Mouse (Mus musculus): ENCODE data around the gene B430306N03Rik.

Gene B430306N03Rik

DNA sequence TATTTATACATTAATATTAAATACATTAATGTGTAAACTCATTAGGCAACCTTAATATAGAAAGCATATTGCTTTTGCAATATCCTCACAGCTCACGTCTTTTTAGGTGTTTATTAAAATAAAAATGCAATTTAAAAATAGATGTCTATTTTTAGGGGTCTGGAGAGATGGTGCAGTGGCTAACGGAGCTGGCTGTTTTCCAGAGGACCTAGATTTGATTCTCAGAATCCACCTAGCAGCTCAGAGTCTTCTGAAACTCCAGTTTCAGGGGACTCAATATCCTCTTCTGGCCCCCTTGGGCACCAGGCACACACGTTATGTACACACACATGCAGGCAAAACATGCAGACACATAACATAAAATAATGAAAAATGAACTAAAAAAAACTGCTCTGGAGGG lies 46.4 kb downstream of the B430306N03Rik start:
- no peak for DNase-seq (ENCODE audit: low read depth, low spot score)

GRCm38 (mm10) chr17:48362966-48363365 lies 47.0 kb downstream of the B430306N03Rik start:
- no peak for DNase-seq (ENCODE audit: low read depth, low spot score)

DNA sequence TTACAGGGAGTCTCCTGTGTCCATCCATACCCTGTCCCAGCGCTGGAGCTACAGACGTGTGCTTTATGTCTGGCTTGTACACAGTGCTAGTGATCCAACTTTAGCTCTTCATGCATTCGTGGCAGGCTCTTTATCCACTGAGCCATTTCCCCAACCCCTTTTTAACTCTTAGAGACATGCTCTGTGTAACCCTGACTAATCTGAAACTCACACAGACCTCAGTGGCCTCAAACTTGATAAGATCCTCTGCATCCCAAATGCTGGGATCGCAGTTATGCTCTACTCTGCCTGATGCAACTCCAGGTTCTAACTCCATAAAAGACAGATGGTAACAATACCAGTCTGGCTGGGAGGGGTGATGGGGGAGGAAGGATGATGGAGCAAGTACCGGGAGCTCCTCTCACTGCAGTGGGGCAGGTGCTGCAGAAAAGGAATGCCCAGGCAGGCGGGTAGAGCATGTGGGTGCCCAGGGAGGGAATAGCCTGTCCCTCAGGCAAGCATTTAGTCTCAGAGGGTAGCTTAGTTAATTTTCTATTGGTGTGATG lies 47.6 kb downstream of the B430306N03Rik start:
- DNase-seq (ENCODE audit: low read depth, low spot score) = no peak

GRCm38 (mm10) chr17:48365511-48366155 lies 49.7 kb downstream of the B430306N03Rik start:
- DNase-seq (ENCODE audit: low read depth, low spot score) = peak; percentile 65

DNA sequence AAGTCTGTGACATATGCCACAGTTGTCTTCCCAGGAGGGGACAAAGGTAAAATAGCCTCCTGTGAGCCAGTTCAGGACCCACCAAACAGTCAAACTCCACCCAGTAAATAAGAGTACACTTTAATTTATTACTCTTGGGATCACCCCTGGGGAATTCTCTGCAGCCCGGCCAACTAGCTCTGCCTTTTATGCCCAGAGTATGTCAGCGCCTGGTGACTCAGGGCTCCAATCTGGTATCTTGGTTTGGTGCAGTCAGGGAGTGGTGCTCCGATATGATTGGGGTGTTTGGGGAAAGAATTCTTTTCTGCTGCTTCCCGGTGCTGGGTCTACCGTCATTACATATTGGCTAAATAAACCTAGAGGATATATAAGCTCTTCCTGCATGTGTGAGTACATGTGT lies 50.9 kb downstream of the B430306N03Rik start:
- DNase-seq (ENCODE audit: low read depth, low spot score) = no peak

GRCm38 (mm10) chr17:48371621-48372020 lies 55.7 kb downstream of the B430306N03Rik start:
- DNase-seq (ENCODE audit: low read depth, low spot score) = no peak

- peak; percentile 24 for DNase-seq (ENCODE audit: low read depth, low spot score)
These were observed 57.0 kb downstream of the B430306N03Rik start for GRCm38 (mm10) chr17:48372987-48373386.

DNA sequence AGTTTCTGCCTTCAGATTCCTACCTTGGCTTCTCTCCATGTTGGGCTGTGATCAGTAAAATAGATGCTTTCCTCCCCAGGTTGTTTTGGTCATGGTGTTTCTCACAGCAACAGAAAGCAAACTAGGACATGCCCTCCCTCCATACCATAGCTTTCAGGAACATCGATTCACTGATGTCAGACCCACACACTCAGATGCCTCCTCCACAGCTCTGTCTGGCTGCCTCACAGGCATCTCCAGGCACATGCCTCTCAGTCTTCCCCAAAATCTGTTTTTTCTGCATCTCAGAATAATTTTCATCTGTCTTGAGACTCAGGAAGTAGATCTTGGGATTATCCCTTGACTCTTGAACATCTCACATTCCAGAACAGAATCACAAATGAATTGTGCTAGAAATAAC lies 60.2 kb downstream of the B430306N03Rik start:
- DNase-seq (ENCODE audit: low read depth, low spot score) = no peak
